Mouse (Mus musculus) Patski (cell line): Measurements from ENCODE around the gene Ctdspl2. TPM values are rescaled to one million over a fixed set of nuclear protein-coding genes. Genes with fewer than 3 reads are reported as not detected.
"Not testable (repeated sequence)": the region's sequence is repeated elsewhere in the genome, so short reads cannot be mapped to it uniquely, and the experiment has no call there.

ENCODE experiments used
- ATAC-seq: fragments of 100-300 bp; one replicate; pipeline ENCODE4 v1.8.0; 2021
- CTCF ChIA-PET: fragments of 350-600 bp; sonication (Branson Sonifier 250); formaldehyde crosslinking; loops from one replicate; lab custom pipeline; 2022; ENCODE audit warnings: inconsistent platforms; lab: Charles Lee
- POLR2A ChIA-PET: fragments of 350-600 bp; sonication (Branson Sonifier 250); formaldehyde crosslinking; loops from one replicate; lab custom pipeline; 2022; ENCODE audit warnings: antibody characterized with exemption, inconsistent platforms; lab: Charles Lee
- DNase-seq: peaks from one replicate; pipeline ENCODE4 v3.0.0-alpha.2; 2011; ENCODE audit warnings: low read depth, low spot score
- H3K27me3 ChIP-seq: fragments of 371-371 bp; one replicate; pipeline ENCODE4 v1.5.1; 2021
- CTCF ChIP-seq: fragments of 100-300 bp; IDR thresholded peaks from one replicate; pipeline ENCODE4 v1.5.1; 2021
- in situ Hi-C: fragments of 300-500 bp; cut with MboI; formaldehyde crosslinking; loops from 3 replicates; pipeline ENCODE4 v1.11.1; 2018; ENCODE audit warnings: low pct_unique_long_range_greater_than_20kb, mixed read lengths
- polyA plus RNA-seq: library from polyadenylated mRNA; unstranded; gene quantifications from one replicate; pipeline ENCODE4 v1.2.3, GENCODE M21; 2021

Ctdspl2 gene
- polyA plus RNA-seq, 1 experiment from 2014 or later = 22.7 TPM

DNA sequence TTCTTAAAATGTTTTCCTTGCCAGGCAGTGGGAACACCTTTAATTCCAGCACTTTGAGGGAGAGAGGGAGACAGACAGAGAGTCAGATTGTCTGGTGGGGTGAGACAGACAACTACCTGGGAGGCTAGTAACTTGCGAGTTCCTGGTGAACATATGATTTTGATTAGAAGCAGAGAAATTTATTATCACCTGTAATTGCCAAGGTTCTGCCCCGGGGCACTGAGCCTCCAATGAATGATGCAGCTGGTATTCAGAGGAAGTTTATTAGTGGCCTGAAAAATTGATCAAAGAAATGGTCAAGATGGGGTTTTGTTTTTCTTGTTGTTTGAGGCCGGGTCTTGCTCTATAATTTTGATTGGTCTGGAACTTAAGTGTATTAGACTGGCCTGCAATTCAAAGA lies 53.0 kb downstream of the Ctdspl2 start:
- no peak for TF ChIP-seq CTCF
- ATAC-seq (no peak), DNase-seq (no peak)
- H3K27me3 ChIP-seq = no peaks in the 10 kb centered on the region
- CTCF ChIA-PET = no interaction called here
- POLR2A ChIA-PET = no interaction called here
- in situ Hi-C loops = no loop called here

DNA sequence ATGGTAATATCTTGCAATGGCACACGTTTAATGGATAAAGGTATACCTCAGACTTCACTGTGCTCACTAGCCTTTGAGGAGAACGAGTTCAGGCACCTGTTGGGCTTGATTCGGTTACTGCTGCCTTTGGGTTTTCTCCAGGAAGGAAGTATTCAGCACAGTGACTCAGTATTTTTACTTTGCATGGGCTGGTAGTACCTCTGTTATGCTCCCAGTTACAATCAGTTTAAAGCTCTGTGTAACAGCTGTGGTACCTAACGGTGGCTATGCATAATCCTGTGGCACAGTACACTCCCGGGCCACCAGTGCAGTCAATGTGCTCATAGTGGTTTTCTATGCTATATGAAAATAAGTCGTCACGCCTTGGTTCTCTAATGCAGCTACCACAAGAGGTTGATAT lies 55.6 kb downstream of the Ctdspl2 start:
- ChIA-PET CTCF (no interaction called here), POLR2A (no interaction called here)
- no peaks in the 10 kb centered on the region for H3K27me3 ChIP-seq
- no peak for ATAC-seq
- in situ Hi-C loops = no loop called here
- no peak for DNase-seq
- TF ChIP-seq CTCF = no peak

DNA sequence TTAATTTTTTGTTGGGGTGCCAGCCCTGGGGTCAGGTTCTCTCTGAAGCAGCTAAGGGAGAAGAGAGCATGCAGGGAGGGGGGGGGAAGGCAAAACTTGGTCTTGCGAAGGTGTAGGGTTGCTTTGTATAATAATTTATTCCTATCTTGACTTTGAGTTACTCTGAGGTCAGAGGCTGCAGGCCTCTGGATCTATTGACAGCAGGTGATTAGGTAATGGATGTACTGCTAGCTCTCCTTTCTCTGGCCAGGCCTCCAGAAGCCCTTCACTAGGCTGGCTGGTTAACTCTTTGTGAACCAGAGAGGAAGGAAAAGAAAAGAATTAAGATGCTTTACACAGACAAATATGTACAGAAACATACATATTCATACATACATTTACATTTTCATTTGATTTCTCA lies 62.9 kb downstream of the Ctdspl2 start:
- ChIA-PET CTCF (no interaction called here), POLR2A (no interaction called here)
- no peak for ATAC-seq
- no peak for TF ChIP-seq CTCF
- no peaks in the 10 kb centered on the region for H3K27me3 ChIP-seq
- in situ Hi-C loops = no loop called here
- DNase-seq = no peak

DNA sequence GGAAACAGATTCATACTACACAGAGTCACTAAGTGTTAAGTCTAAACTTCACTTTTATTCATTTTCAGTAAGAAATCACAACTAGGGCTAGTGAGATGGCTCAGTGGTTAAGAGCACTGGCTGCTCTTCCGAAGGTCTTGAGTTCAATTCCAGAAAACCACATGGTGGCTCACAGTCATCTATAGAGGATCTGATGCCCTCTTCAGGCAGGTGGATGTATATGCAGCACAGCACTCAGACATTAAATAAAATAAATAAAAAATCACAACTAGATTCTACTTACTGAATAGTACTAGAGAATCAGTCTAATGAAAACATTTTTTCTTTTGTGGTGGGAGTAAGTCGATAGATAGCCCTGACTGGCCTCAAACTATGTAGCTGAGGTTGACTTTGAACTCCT lies 66.5 kb downstream of the Ctdspl2 start:
- peak; percentile 41 for TF ChIP-seq CTCF
- in situ Hi-C loops = no loop called here
- CTCF ChIA-PET = interaction anchor here (1.6 kb wide), 1 partner anchor 27 kb away, joined by 4 read pairs; no protein-coding TSS in a partner anchor
- no peaks in the 10 kb centered on the region for H3K27me3 ChIP-seq
- DNase-seq (no peak), ATAC-seq (no peak)
- POLR2A ChIA-PET = no interaction called here

DNA sequence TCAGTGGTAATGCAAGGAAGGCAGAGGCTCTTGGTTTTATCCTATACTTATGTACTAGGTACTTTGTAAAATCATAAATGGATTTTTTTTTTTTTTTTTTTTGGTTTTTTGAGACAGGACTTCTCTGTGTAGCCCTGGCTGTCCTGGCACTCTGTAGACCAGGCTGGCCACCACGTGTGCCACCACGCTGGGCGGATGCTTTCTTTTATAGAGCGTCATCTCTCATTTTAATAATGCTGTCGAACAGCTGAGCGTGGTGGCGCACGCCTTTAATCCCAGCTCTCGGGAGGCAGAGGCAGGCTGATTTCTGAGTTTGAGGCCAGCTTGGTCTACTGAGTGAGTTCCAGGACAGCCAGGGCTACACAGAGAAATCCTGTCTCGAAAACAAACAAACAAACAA lies 71.3 kb downstream of the Ctdspl2 start:
- in situ Hi-C loops, POLR2A ChIA-PET: not testable (repeated sequence)

DNA sequence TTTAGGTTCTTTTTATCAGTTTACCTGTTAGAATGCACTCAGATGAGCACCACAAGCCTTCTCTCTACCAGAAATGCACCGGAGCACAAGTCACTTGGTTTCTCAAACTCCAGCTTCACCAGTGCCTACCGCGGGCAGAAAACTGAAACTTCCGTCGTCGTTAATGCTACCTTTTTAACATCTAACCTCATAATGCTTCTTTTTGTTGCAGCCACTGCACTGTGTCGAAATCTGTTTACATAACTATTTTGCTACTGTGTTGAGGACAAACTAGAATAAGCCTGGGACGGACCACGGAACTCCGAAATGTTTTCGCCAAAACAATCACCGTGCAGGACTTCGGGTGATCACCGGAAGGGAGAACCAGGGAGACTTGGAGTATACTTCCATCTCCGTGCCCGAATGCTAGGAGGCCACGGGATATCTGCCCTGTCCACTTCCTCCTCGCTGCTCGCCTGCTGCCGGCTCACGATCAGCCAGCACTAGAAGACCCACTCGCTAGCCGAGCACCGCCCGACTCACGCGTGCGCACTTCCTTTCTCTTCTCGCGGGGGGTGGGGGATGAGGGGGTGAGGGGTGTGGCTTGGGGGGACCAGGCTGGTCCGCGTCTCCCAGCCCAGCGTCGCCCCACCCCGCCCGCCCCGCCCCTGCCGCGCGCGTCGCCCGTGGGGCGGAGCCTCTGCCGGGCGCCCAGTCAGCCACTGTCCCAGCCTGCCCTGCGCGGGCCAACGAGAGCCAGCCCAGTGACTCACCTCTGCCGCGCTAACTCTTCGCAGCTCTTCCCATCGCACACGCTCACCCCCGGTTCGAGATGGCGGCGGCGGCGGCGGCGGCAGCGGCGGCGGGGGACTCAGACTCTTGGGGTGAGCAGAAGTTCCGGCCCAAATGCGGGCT lies 72.3 kb downstream of the Ctdspl2 start, which contains the start of gene Eif3j1:
Eif3j1 (plus strand) TSS at position 685 of the 894 bp plus-strand sequence.
- DNase-seq (peak; percentile 50), ATAC-seq (peak; percentile 95)
- no peak for TF ChIP-seq CTCF
- H3K27me3 ChIP-seq = no peaks in the 10 kb centered on the region
- ChIA-PET POLR2A (no interaction called here), CTCF (interaction anchor here (1.0 kb wide), 1 partner anchor 132 kb away, joined by 3 read pairs; the partner anchor contains the start of gene Trim69)
- in situ Hi-C loops = no loop called here

More for the DNA sequence above, 71.3 kb downstream of the Ctdspl2 start:
- H3K27me3 ChIP-seq, ATAC-seq, DNase-seq: not testable (repeated sequence)
- CTCF ChIA-PET = interaction anchor here (1.0 to 1.1 kb wide), 2 partner anchors 53 to 133 kb away, joined by 3 read pairs; partner anchors contain the start of gene Trim69

DNA sequence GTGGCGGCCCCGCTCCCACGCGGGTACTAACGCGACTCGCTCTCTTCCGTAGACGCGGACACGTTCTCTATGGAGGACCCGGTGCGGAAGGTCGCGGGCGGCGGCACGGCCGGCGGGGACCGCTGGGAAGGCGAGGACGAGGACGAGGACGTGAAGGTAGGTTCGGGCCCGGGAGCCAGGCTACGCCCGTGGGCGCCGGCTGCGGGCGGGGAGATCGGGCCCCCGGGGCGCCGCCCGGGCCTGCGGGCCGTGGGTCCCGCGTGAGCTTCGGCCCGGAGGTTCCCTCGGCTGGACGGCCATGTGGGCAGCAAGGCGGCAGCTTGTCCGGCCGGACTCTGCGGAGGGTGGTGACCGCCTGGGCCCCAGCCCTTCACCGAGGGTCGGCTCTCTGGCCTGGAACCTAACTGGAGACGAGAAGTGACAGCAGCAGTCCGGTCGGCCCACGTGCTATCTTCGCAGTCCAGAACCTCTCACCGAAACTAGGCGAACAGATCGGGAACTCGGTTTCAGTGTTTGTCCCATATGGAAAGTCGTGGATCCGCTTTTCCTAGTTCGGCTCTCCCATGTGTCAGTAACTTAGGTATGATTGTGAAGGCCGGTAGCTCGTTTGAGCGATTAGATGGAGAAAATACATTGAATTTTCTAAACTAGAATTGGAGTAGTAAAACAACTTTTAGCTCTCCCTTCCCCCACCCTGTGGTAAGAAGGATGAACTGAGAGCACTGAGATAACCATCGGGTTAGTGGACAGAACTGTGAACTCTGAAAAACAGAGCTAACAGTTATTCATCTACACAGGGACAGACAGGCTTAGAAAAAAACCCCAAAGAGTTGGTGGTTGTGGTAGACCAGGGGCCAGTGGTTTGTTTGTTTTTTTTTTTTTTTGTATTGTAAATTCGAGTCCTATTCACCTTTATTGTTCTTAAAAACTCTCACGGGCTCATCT lies 73.2 kb downstream of the Ctdspl2 start:
- peak; percentile 54 for ATAC-seq
- in situ Hi-C loops = no loop called here
- DNase-seq = peak; percentile 15
- ChIA-PET CTCF (interaction anchor here (0.8 kb wide), 1 partner anchor 16 kb away, joined by 3 read pairs; no protein-coding TSS in a partner anchor), POLR2A (no interaction called here)
- TF ChIP-seq CTCF = no peak
- H3K27me3 ChIP-seq = no peaks in the 10 kb centered on the region

DNA sequence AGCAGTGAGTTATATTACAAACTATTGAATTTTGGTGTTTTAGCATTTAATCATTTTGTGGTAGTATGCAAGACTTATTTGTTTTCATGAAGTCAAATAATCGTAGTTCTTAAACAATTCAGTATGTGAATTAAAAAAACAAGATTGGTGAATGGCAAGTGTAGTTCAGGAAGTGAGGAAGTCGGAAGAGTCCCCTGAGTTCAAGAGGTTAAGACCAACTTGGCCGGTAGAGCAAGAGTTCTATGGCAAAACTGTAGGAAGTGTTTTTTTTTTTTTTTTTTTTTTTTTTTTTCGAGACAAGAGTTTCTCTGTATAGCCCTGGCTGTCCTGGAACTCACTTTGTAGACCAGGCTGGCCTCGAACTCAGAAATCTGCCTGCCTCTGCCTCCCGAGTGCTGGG lies 76.2 kb downstream of the Ctdspl2 start:
- CTCF ChIA-PET = no interaction called here

DNA sequence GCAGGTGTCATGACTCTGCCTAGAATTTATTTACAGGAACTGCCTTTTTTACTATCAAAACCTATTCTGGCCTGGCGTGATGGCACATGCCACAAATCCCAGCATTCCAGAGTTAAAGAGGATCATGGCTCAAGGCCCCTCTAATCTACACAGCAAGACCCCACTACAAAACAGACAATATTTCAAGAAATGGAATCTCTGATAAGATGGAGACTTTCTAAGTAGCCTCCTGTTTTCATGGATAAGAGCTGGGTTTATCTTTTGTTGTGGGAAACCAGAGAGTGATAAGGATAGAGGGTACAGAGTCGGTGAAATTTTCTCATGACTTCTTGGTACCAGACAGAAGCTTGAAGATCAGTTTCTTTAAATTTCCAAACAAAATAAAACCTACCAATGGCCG lies 80.3 kb downstream of the Ctdspl2 start:
- TF ChIP-seq CTCF = no peak
- CTCF ChIA-PET = no interaction called here
- POLR2A ChIA-PET = interaction anchor here (1.9 kb wide), 1 partner anchor 8 kb away, joined by 4 read pairs; no protein-coding TSS in a partner anchor
- in situ Hi-C loops = no loop called here
- DNase-seq = no peak
- no peaks in the 10 kb centered on the region for H3K27me3 ChIP-seq
- no peak for ATAC-seq

More for the DNA sequence above, 76.2 kb downstream of the Ctdspl2 start:
- no peak for DNase-seq
- no peak for TF ChIP-seq CTCF
- H3K27me3 ChIP-seq = no peaks in the 10 kb centered on the region
- ATAC-seq = no peak
- POLR2A ChIA-PET = no interaction called here
- in situ Hi-C loops = no loop called here

DNA sequence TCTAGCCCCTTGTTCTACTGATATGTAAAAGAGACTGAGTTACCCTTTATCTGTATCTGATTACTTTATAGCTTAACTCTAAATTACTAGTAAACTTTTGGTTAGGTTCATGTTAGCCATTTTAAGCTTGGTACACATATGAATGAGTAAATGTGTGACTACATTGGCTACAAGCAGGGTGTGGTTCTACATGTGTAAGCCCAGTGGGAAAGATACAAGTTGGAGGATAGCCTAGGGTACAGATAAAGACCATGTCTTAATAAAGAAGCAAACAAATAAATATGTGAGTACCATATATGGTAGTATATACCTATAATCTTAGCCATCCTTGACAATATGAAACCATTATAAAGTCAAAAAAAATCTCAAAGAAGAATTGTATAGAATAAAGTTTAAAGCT lies 88.1 kb downstream of the Ctdspl2 start:
- no peak for TF ChIP-seq CTCF
- no peaks in the 10 kb centered on the region for H3K27me3 ChIP-seq
- ChIA-PET POLR2A (interaction anchor here (1.0 kb wide), 1 partner anchor 9 kb away, joined by 4 read pairs; no protein-coding TSS in a partner anchor), CTCF (no interaction called here)
- no peak for ATAC-seq
- no peak for DNase-seq
- in situ Hi-C loops = no loop called here
